Mouse (Mus musculus): ENCODE measurements around the gene Chrna7. TPM values are rescaled to one million over a fixed set of nuclear protein-coding genes. Genes with fewer than 3 reads are reported as not detected.

The Chrna7 gene
- not detected in 2 replicates for polyA plus RNA-seq (2012; ENCODE audit: low replicate concordance)

GRCm38 (mm10) chr7:63212084-63212723 is at the start of gene Chrna7:
Gene Chrna7 (minus strand): TSS chr7:63212569.

Other genes with a start within 250 kb of the Chrna7 start
- gene Otud7a, start 232.2 kb upstream of the Chrna7 start, polyA plus RNA-seq (2012; ENCODE audit: low replicate concordance): 0.07 TPM in 1 of 2 replicates, not detected in the other

Data from hematopoietic multipotent progenitor cell, adult 10-12 weeks (in vitro differentiated cells).